Mouse (Mus musculus) limb, embryonic 13.5 days (tissue): Measurements from ENCODE around the gene Asb8. TPM values are rescaled to one million over a fixed set of nuclear protein-coding genes. Genes with fewer than 3 reads are reported as not detected.
A peak's percentile ranks its signal among the peaks of the same experiment; 100 is the strongest.

Experiments
- ATAC-seq: fragments of 200-750 bp; cut with Nextera tagmentation; 2 replicates; pipeline ENCODE4 v1.8.0; 2017; ENCODE audit warnings: low read depth, moderate number of reproducible peaks, moderate TSS enrichment; ENCODE audit not compliant: low FRiP score
- H3K27ac ChIP-seq: fragments of 300-500 bp; sonication (generic); 2 replicates; pipeline ENCODE4 v1.5.1; 2015; ENCODE audit warnings: inconsistent platforms, mild to moderate bottlenecking, moderate library complexity
- H3K27me3 ChIP-seq: fragments of 300-500 bp; sonication (generic); 2 replicates; pipeline ENCODE4 v1.6.1; 2015; ENCODE audit warnings: mild to moderate bottlenecking, inconsistent platforms
- H3K36me3 ChIP-seq: fragments of 300-500 bp; sonication (generic); 2 replicates; pipeline ENCODE4 v1.6.1; 2015; ENCODE audit warnings: inconsistent platforms, mild to moderate bottlenecking, moderate library complexity
- H3K4me1 ChIP-seq: fragments of 300-500 bp; sonication (generic); 2 replicates; pipeline ENCODE4 v1.6.1; 2015; ENCODE audit warnings: inconsistent platforms
- H3K4me2 ChIP-seq: fragments of 300-500 bp; sonication (generic); replicated peaks from 2 replicates; pipeline ENCODE4 v1.6.1; 2015; ENCODE audit warnings: inconsistent platforms, mild to moderate bottlenecking, moderate library complexity
- H3K4me3 ChIP-seq: fragments of 300-500 bp; sonication (generic); 2 replicates; pipeline ENCODE4 v1.5.1; 2015; ENCODE audit warnings: moderate library complexity, mild to moderate bottlenecking, inconsistent platforms
- H3K9ac ChIP-seq: fragments of 300-500 bp; sonication (generic); 2 replicates; pipeline ENCODE4 v1.6.1; 2015; ENCODE audit warnings: mild to moderate bottlenecking, inconsistent platforms
- H3K9me3 ChIP-seq: fragments of 300-500 bp; sonication (generic); 2 replicates; pipeline ENCODE4 v1.6.1; 2016; ENCODE audit warnings: inconsistent platforms
- WGBS: fragments of 180-500 bp; shearing (Covaris S2); methylation state at CpG from one replicate; pipeline ENCODE4 v1.1.7; 2015; 5-methylcytosine and 5-hydroxymethylcytosine counted together
- polyA plus RNA-seq: library from polyadenylated mRNA; unstranded; fragments of >200 nt; fragmentation: Nextera tagmentation; extraction: Ambion mirVana; gene quantifications from 2 replicates; pipeline ENCODE4 v1.2.1, GENCODE M21; 2015

Gene Asb8
- polyA plus RNA-seq, 1 experiment from 2014 or later, result 51.0 TPM

DNA sequence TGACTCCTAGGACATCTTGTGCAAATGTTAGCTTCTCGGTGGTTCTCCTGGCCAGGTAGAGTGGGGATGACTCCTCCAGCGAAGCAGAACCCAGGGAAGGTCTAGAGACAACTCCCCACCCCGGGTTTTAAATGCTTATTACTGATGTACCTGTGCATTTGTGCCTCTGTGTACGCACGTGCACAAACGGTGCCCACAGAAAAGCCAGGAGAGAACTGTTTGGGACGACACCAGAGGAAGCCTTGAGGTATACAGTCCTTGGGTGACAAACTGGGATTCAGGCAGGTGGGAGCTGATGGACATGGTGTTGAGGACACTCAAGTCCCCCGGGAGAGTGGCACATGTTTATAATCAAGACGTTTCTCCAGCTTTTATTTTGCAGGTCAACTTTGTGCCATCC, 5.5 kb upstream of the Asb8 start:
- H3K4me2 ChIP-seq, result no peak overlapping the region
- no peak overlapping the region for H3K9ac ChIP-seq
- no peak overlapping the region for H3K4me3 ChIP-seq
- no peak overlapping the region for H3K27ac ChIP-seq
- WGBS, result 67% methylated on average over 9 of the region's 9 CpGs
- H3K36me3 ChIP-seq, result no peaks in the 10 kb centered on the region
- H3K4me1 ChIP-seq, result peaks cover 15% of the 10 kb centered on the region
- ATAC-seq, result no peak
- peaks cover 90% of the 10 kb centered on the region for H3K27me3 ChIP-seq
- H3K9me3 ChIP-seq, result no peaks in the 10 kb centered on the region

DNA sequence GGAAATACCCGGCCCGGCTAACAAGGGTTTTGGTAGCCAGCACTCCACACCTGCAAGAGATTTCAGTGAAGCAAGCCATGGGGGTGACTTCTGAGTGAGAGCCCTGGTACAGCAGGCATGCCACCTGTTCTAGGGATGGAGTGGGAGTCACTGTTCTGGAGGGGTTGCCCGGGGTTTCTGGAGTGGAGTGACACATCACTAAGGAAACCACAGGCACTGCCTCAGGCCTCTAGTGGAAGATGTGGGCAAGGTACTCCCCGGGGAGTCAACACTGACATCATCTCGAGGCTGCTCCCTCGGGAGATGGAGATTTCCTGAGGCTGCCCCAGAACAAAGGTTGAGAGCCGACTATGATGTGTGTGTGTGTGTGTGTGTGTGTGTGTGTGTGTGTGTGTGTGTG, 4.9 kb upstream of the Asb8 start:
- H3K9me3 ChIP-seq, result no peaks in the 10 kb centered on the region
- no peak overlapping the region for H3K4me2 ChIP-seq
- ATAC-seq, result no peak
- H3K27ac ChIP-seq, result no peak overlapping the region
- no peak overlapping the region for H3K9ac ChIP-seq
- no peak overlapping the region for H3K4me3 ChIP-seq
- peaks cover 93% of the 10 kb centered on the region for H3K27me3 ChIP-seq
- H3K36me3 ChIP-seq, result no peaks in the 10 kb centered on the region
- peaks cover 15% of the 10 kb centered on the region for H3K4me1 ChIP-seq
- WGBS, result 42% methylated on average over 7 of the region's 7 CpGs

DNA sequence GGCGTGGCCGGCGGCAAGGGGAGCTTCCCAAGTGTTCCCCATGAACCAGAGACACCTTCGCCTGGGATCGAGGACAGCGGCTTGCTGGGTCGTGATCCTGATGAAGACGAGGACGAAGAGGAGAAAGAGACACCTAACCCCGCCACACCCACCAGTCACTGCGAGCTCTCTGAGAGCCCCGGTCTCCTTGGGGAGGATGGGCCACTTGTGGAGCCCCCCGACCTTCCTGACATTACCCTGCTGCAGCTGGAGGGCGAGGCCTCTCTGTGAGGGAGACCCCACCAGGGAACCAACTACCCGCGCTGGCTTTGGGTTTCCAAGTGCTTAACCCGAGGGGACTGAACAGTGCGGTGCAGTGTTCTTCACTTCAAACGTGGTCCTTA, 3.2 kb upstream of the Asb8 start:
- H3K4me1 ChIP-seq, result peaks cover 15% of the 10 kb centered on the region
- no peak for ATAC-seq
- H3K4me3 ChIP-seq, result peak overlapping the region; percentile 53
- no peak overlapping the region for H3K27ac ChIP-seq
- no peaks in the 10 kb centered on the region for H3K9me3 ChIP-seq
- no peak overlapping the region; the same call in 1 of the 2 replicates for H3K9ac ChIP-seq
- 3% methylated on average over 19 of the region's 19 CpGs for WGBS
- no peaks in the 10 kb centered on the region for H3K36me3 ChIP-seq
- peak overlapping the region; percentile 83 for H3K4me2 ChIP-seq
- peaks cover 89% of the 10 kb centered on the region for H3K27me3 ChIP-seq

DNA sequence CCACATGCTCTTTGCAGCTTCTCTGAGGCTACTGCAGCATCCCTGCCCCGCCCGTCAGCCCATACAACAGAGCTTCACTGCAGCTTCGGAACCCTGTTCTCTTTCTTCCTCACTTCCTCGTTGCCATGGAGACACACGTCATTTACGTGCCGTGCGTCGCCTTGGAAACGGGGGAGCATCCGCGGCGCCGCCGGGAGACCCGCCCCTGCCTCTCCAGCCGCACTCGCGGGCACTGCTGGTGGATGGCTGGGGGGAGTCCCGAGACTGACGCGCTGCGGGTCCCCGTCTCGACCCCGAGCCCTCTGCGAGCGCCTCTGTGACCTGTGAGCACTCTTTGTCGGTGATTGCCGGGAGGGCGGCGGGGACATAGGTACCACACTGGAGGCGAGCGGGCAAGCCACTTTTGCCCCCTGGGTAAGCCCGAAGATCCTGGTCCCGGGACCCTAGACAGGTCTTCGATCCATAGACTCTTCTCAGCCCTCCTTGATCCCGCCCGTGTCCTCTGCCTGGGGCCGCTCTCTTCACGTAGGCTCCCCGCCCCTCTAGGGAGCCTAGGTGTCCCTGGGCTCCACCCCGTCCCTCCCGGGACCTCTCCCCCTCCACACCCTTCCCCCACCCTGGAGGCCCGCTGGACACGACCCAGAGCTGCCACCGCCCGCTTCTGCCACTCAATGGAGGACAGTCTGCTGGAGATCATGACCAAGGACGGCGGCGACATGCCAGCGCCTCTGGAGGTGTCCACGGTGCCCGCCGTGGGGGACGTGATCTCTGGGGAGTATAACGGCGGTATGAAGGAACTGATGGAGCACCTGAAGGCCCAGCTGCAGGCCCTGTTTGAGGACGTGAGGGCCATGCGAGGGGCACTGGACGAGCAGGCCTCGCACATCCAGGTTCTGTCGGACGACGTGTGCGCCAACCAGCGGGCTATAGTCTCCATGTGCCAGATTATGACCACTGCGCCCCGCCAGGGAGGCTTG, 2.5 kb upstream of the Asb8 start:
- H3K9me3 ChIP-seq, result no peaks in the 10 kb centered on the region
- H3K9ac ChIP-seq, result peak overlapping the region; percentile 51
- H3K4me2 ChIP-seq, result peak overlapping the region; percentile 83
- peak; percentile 91 for ATAC-seq
- H3K36me3 ChIP-seq, result no peaks in the 10 kb centered on the region
- H3K4me1 ChIP-seq, result peaks cover 15% of the 10 kb centered on the region
- WGBS, result 2% methylated on average over 69 of the region's 69 CpGs
- H3K27ac ChIP-seq, result no peak overlapping the region
- H3K4me3 ChIP-seq, result peak overlapping the region; percentile 53
- peaks cover 82% of the 10 kb centered on the region for H3K27me3 ChIP-seq

DNA sequence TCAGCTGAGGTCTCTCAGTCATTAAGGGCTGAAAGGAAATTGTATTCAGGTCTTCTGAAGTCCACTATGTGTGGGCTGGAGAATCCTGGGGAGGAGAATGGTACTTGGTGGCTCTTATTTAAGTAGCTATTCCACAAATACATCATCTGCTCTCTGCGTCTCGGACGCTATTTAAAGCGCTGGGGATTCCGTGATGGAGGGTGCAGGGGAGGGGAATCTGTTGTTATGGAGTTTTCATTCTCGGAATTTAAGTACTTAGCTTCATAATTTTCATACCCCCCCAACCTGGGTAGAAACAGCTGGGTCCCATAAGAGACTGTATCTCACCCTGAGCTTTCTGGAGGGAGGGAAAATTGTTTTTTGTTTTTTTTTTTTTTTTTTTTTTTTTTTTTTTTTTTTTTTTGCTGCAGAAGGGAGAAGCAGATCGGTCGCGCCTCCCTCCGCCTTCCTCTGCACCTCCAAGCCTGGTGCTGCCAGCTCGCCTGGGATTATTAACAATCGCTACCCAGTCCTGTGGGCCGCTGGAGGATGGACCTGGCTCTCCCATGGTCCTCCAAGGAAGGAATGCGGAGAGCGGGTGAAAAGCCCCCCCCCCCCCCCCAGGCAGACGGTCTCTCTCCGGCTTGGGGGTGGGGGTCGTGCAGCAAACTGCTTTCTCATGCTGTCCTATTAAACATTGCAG, 1.7 kb upstream of the Asb8 start, which contains the start of gene Ccdc184:
Ccdc184 (plus strand) TSS at position 196 of the 682 bp plus-strand sequence.
- Histone ChIP-seq H3K27ac (no peak within 1 kb of the TSS), H3K4me2 (peak within 1 kb of the TSS; percentile 83), H3K4me3 (peak within 1 kb of the TSS; percentile 53), H3K4me1 (peaks cover 15% of the 10 kb centered on the region), H3K9ac (peak within 1 kb of the TSS; percentile 51), H3K9me3 (no peaks in the 10 kb centered on the region), H3K27me3 (peaks cover 74% of the 10 kb centered on the region), H3K36me3 (no peaks in the 10 kb centered on the region)
- no peak for ATAC-seq
- WGBS, result 3% methylated on average over 16 of the region's 18 CpGs

DNA sequence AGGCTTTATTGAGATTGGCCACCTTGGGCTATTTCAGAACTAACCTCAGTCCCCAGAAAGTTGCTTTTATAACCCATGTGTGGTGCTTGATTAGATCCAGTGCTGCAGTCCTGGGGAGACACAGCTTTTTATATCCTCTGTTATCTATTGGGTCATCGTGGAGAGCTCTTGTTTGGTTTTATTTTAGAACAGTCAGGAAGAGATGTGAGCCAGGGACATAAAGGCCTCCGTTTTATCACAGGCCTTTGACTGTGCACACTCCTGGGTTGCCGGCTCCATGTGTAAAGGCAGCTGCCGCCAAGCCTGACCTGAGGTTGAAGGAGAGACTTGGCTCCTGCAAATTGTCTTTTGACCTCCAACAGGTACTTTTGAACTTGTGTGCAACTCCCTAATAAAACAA, 2.9 kb downstream of the Asb8 start:
- Histone ChIP-seq H3K4me2 (no peak overlapping the region), H3K36me3 (no peaks in the 10 kb centered on the region), H3K4me3 (no peak overlapping the region), H3K4me1 (peaks cover 6% of the 10 kb centered on the region; the same call in 1 of the 2 replicates), H3K27ac (no peak overlapping the region), H3K9ac (no peak overlapping the region), H3K27me3 (peaks cover 29% of the 10 kb centered on the region), H3K9me3 (no peaks in the 10 kb centered on the region)
- ATAC-seq, result no peak
- WGBS, result 49% methylated on average over 4 of the region's 4 CpGs

DNA sequence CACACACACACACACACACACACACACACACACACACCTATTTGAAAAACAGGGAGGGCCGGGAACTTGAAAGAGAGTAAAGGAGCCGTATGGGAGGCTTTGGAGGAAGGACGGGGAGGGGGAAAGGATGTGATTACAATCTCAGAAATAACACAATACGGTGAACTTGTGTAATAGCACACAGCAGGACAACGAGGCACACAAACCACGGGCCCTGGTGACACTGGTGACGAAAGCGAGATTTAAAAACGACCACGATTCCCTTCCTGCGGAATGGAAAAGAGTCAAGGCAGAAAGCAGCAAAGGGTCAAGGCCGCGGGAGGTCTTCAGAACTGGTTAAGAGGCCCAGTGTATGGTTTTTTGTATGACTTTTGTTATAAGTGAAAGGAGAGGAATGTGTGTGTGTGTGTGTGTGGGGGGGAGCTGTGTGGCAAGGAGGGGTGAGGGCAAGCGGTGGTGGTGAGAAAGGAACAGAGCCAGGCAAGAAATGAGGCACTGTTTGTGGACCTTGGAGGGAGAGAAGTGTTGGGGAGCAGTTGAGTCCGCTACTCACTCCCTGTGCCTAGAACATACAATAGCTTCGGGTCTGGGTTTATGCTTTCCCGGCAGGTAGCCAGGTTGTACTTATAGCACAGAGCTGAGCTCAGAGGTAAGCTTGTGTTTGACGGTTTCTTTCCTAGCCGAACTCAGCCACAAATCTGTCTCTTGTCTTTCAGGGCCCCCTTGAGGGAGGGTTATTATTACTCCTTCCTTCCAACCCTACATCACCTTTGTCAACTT, 4.2 kb downstream of the Asb8 start:
- Histone ChIP-seq H3K4me2 (no peak overlapping the region), H3K4me3 (no peak overlapping the region), H3K4me1 (no peaks in the 10 kb centered on the region), H3K9ac (no peak overlapping the region), H3K36me3 (no peaks in the 10 kb centered on the region), H3K27me3 (peaks cover 18% of the 10 kb centered on the region), H3K9me3 (no peaks in the 10 kb centered on the region), H3K27ac (no peak overlapping the region)
- no peak for ATAC-seq
- WGBS, result 72% methylated on average over 19 of the region's 19 CpGs

DNA sequence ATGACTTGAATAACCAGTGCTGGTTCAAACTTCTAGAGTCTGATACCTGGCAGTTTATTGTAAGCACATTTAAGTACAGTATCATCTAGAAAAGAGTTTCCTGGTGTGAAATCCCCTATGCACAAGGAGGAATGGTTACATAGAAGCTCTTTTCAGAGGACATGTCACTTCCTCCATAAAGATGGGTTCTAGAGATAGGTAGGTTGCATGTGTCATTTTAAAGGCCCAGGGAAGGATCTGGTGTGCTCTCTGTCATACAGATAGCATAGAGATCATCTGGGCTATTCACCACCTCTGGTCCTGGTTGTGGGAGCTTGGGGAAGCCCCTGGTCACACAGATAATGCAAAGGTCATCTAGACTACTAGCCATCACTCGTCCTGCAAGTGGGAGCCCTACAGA, 8.2 kb downstream of the Asb8 start:
- H3K27ac ChIP-seq, result no peak overlapping the region
- no peaks in the 10 kb centered on the region for H3K36me3 ChIP-seq
- no peaks in the 10 kb centered on the region for H3K27me3 ChIP-seq
- ATAC-seq, result no peak
- no peak overlapping the region for H3K4me3 ChIP-seq
- no peaks in the 10 kb centered on the region for H3K4me1 ChIP-seq
- H3K4me2 ChIP-seq, result no peak overlapping the region
- WGBS, result 63% methylated on average over 1 of the region's 1 CpGs
- no peak overlapping the region for H3K9ac ChIP-seq
- no peaks in the 10 kb centered on the region for H3K9me3 ChIP-seq

DNA sequence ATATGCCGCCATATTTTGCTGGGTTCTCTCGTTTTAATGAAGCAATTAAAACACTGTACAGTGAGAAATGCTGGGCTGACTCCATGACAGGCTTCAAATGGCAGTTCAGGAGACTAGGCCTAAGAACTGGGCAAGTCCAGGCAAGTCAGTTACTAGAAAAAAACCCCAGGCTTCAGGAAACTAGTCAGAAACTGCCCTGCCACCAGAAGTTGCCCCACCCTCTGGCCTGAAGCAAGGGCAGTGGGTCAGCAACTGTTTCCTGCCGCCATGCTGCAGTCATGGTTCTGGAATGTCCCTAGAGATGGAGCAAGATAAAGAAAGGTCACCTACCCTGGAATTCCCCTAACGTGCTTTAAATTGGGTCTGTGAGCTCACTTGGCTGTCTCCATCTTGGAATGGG, 9.5 kb downstream of the Asb8 start:
- Histone ChIP-seq H3K4me2 (no peak overlapping the region), H3K4me1 (no peaks in the 10 kb centered on the region), H3K9me3 (no peaks in the 10 kb centered on the region), H3K36me3 (no peaks in the 10 kb centered on the region), H3K4me3 (no peak overlapping the region), H3K9ac (no peak overlapping the region), H3K27me3 (no peaks in the 10 kb centered on the region), H3K27ac (no peak overlapping the region)
- ATAC-seq, result no peak
- 68% methylated on average over 4 of the region's 4 CpGs for WGBS

DNA sequence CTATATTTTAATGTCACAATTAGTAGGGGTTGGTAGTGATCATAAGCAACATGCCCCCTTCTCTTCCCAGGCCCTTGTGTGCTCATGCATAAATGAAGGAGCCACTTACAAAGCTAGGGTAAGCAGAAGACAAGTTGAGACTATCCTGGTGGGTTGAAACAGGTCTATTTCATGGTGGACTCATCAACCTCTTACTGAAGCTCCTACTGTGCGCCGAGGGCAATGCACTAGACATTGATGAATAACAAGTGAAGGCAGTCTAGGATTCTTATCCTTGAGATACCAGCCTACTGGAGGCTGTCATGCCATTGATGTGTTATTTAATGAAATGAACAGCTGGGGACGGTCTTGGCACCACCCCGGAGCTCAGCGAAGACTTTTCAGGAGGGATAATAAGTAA, 10.2 kb downstream of the Asb8 start:
- Histone ChIP-seq H3K36me3 (no peaks in the 10 kb centered on the region), H3K4me3 (no peak overlapping the region), H3K4me2 (no peak overlapping the region), H3K27ac (no peak overlapping the region), H3K27me3 (no peaks in the 10 kb centered on the region), H3K9ac (no peak overlapping the region), H3K4me1 (no peaks in the 10 kb centered on the region), H3K9me3 (no peaks in the 10 kb centered on the region)
- ATAC-seq, result no peak
- WGBS, result 91% methylated on average over 5 of the region's 5 CpGs

DNA sequence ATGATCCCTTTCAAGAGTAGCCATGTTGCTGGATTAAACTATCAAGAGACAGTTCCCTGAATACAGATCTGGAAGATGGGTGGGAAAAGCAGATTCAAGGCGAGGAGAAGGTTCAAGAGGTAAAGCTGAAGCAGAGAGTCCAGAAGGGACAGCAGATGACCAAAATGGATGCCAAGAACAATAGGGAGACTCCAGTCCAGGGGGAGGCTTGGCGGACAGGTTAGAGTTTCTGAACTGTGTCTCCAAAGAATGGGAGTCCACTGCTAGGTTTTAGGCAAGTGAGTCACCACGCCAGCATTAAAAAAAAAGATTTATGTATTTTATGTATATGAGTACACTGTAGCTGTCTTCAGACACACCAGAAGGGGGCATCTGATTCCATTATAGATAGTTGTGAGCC, 10.8 kb downstream of the Asb8 start:
- Histone ChIP-seq H3K9me3 (no peaks in the 10 kb centered on the region), H3K27ac (no peak overlapping the region), H3K9ac (no peak overlapping the region), H3K27me3 (no peaks in the 10 kb centered on the region), H3K36me3 (no peaks in the 10 kb centered on the region), H3K4me3 (no peak overlapping the region), H3K4me1 (no peaks in the 10 kb centered on the region), H3K4me2 (no peak overlapping the region)
- ATAC-seq, result no peak
- 75% methylated on average over 3 of the region's 3 CpGs for WGBS

DNA sequence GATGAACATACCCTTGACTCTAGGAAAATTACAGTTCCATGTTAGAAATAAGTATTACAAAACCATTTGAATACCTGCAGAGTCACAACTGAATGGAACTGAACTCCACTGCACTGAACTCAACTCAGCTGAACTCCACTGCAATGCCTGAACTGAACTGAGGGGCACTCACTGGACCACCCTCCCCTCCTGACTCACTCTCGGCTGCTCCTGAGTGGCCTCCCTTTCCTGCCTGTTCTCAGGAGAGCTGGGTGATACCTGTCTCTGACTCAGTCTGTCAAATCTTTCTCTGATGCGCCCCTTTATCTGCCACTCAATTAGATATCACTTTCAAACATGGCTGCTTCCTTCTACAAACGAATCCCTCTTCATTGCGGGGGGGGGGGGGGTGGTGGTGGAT, 11.3 kb downstream of the Asb8 start:
- no peak for ATAC-seq
- no peaks in the 10 kb centered on the region for H3K36me3 ChIP-seq

More for the DNA sequence above, 11.3 kb downstream of the Asb8 start:
- H3K4me2 ChIP-seq, result no peak overlapping the region
- no peak overlapping the region for H3K9ac ChIP-seq
- WGBS, result 62% methylated on average over 4 of the region's 4 CpGs
- no peaks in the 10 kb centered on the region for H3K9me3 ChIP-seq
- H3K4me1 ChIP-seq, result no peaks in the 10 kb centered on the region
- no peak overlapping the region for H3K27ac ChIP-seq
- H3K27me3 ChIP-seq, result no peaks in the 10 kb centered on the region
- H3K4me3 ChIP-seq, result no peak overlapping the region
